Mouse (Mus musculus): ENCODE measurements around the gene Ccdc159. TPM values are rescaled to one million over a fixed set of nuclear protein-coding genes. Genes with fewer than 3 reads are reported as not detected.

Gene Ccdc159
- polyA plus RNA-seq, 1 experiment from 2014 or later: 5.9 TPM

DNA sequence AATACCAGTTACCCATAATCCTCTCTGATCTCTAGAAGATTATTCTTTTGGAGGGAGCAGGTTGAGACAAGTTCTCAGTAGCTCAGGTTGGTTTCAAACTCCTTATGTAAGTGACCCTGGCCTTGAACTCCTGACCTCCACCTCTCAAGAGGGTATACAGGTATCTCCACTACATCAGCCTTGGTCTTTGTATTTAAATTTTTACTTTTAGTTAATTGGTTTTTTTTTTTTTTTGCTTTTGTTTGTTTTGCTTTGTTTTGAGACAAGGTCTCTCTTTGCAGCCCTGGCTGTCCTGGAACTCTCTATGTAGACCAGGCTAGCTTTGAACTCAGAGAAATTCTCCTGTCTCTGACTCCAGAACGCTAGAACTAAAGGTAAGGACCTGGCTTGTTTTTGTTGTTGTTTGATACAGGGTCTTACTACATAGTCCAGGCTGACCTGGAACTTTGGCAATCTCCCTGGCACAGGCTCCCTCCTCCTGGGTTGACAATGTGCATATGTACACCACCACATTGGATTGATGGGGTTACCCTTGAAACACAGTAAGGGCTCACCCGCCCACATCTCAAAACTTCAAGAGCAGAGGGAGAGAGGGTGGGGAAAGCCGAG, 3.7 kb upstream of the Ccdc159 start:
- Histone ChIP-seq H3K4me2 (no peak overlapping the region), H3K27ac (peak overlapping the region; percentile 71; the same call in 1 of the 2 replicates), H3K36me3 (peaks cover 19% of the 10 kb centered on the region), H3K27me3 (no peaks in the 10 kb centered on the region), H3K9me3 (replicated peaks) (no peaks in the 10 kb centered on the region), H3K4me1 (peaks cover 29% of the 10 kb centered on the region), H3K9ac (no peak overlapping the region), H3K4me3 (replicated peaks) (no peak overlapping the region)
- 51% methylated on average over 3 of the region's 3 CpGs for WGBS
- ATAC-seq (replicated peaks; ENCODE audit: low FRiP score): no peak

- peaks cover 29% of the 10 kb centered on the region for H3K4me1 ChIP-seq
- H3K4me3 ChIP-seq (replicated peaks): no peak overlapping the region
- H3K9me3 ChIP-seq (replicated peaks): no peaks in the 10 kb centered on the region
- peaks cover 19% of the 10 kb centered on the region for H3K36me3 ChIP-seq
- ATAC-seq (replicated peaks; ENCODE audit: low FRiP score): peak; percentile 16; the same call in 1 of the 2 replicates
- no peaks in the 10 kb centered on the region for H3K27me3 ChIP-seq
- WGBS: 50% methylated on average over 6 of the region's 6 CpGs
- no peak overlapping the region for H3K4me2 ChIP-seq
- H3K9ac ChIP-seq: no peak overlapping the region
- peak overlapping the region; percentile 71 for H3K27ac ChIP-seq
Measured at GRCm38 (mm10) chr9:21924099-21924493, 3.2 kb upstream of the Ccdc159 start.

GRCm38 (mm10) chr9:21925034-21925433, 2.2 kb upstream of the Ccdc159 start:
- Histone ChIP-seq H3K9me3 (replicated peaks) (no peaks in the 10 kb centered on the region), H3K4me2 (no peak overlapping the region), H3K4me3 (replicated peaks) (no peak overlapping the region), H3K36me3 (peaks cover 19% of the 10 kb centered on the region), H3K27me3 (no peaks in the 10 kb centered on the region), H3K9ac (no peak overlapping the region), H3K4me1 (peaks cover 29% of the 10 kb centered on the region), H3K27ac (no peak overlapping the region)
- WGBS: 95% methylated on average over 3 of the region's 3 CpGs
- no peak for ATAC-seq (replicated peaks; ENCODE audit: low FRiP score)

- H3K4me3 ChIP-seq (replicated peaks): no peak overlapping the region
- ATAC-seq (replicated peaks; ENCODE audit: low FRiP score): no peak
- no peak overlapping the region for H3K9ac ChIP-seq
- no peaks in the 10 kb centered on the region for H3K9me3 ChIP-seq (replicated peaks)
- H3K4me1 ChIP-seq: peaks cover 29% of the 10 kb centered on the region
- H3K27ac ChIP-seq: no peak overlapping the region
- H3K4me2 ChIP-seq: no peak overlapping the region
- H3K27me3 ChIP-seq: no peaks in the 10 kb centered on the region
- 100% methylated on average over 1 of the region's 1 CpGs for WGBS
- peaks cover 19% of the 10 kb centered on the region for H3K36me3 ChIP-seq
Measured at GRCm38 (mm10) chr9:21925506-21925905, 1.8 kb upstream of the Ccdc159 start.

DNA sequence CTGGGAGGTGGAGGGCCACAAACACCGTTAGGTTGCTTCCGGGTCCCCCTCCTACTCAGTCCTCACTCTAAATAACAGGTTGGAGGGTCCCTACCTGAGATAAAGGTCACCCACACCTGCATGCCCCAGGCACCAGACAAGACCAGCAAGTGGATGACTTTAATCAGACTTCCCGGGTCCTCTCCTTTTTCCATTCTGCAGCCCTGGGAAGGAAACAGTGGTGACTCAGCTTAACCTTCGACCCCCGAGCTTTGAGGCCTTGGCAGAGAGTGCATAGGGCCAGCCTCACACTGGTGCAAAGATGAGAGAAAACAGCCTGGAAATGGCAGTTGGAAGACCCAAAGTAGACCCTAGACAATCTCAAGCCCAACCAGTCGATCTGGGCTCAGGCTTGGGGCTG, 1.1 kb upstream of the Ccdc159 start:
- H3K4me2 ChIP-seq: peak overlapping the region; percentile 73
- no peaks in the 10 kb centered on the region for H3K27me3 ChIP-seq
- H3K36me3 ChIP-seq: peaks cover 19% of the 10 kb centered on the region
- H3K9me3 ChIP-seq (replicated peaks): no peaks in the 10 kb centered on the region
- H3K4me3 ChIP-seq (replicated peaks): peak overlapping the region; percentile 62
- 0 out of 2 replicates have a peak overlapping the region, but pooled peaks have one; percentile 79 for H3K27ac ChIP-seq
- H3K4me1 ChIP-seq: peaks cover 29% of the 10 kb centered on the region
- no peak for ATAC-seq (replicated peaks; ENCODE audit: low FRiP score)
- no peak overlapping the region for H3K9ac ChIP-seq
- WGBS: 77% methylated on average over 6 of the region's 6 CpGs

GRCm38 (mm10) chr9:21926784-21927183, 487 bp upstream of the Ccdc159 start:
- peaks cover 19% of the 10 kb centered on the region for H3K36me3 ChIP-seq
- WGBS: under 1% methylated on average over 6 of the region's 6 CpGs
- H3K27ac ChIP-seq: peak overlapping the region; percentile 79
- H3K9me3 ChIP-seq (replicated peaks): no peaks in the 10 kb centered on the region
- H3K27me3 ChIP-seq: no peaks in the 10 kb centered on the region
- peak overlapping the region; percentile 62 for H3K4me3 ChIP-seq (replicated peaks)
- H3K9ac ChIP-seq: peak overlapping the region; percentile 65
- peaks cover 29% of the 10 kb centered on the region for H3K4me1 ChIP-seq
- H3K4me2 ChIP-seq: peak overlapping the region; percentile 73
- ATAC-seq (replicated peaks; ENCODE audit: low FRiP score): no peak

DNA sequence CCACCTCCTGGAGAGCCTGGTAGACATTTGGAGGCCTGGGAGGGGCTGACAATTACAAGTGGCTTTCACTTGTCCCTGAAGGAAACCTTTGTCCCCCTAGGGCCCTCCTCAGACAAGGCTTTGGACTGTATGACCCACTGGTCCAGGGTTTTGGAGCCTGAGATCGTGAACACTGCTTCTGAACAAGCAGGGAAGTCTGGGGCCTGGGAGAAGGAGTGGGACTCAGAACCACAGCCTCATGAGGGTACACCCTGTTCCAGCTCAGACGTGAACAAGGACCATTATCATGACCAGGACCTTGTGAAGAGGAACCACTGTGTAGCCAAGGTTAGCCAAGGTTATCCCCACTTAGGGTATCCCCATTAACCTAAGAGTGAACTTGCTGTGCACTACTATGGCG, 1.9 kb downstream of the Ccdc159 start:
- H3K4me2 ChIP-seq: no peak overlapping the region
- no peak overlapping the region for H3K9ac ChIP-seq
- 80% methylated on average over 3 of the region's 3 CpGs for WGBS
- no peaks in the 10 kb centered on the region for H3K9me3 ChIP-seq (replicated peaks)
- H3K4me3 ChIP-seq (replicated peaks): no peak overlapping the region
- H3K4me1 ChIP-seq: peaks cover 27% of the 10 kb centered on the region
- no peak overlapping the region for H3K27ac ChIP-seq
- ATAC-seq (replicated peaks; ENCODE audit: low FRiP score): no peak
- peaks cover 13% of the 10 kb centered on the region for H3K36me3 ChIP-seq
- no peaks in the 10 kb centered on the region for H3K27me3 ChIP-seq

- Histone ChIP-seq H3K27me3 (no peaks in the 10 kb centered on the region), H3K9ac (no peak overlapping the region), H3K36me3 (no peaks in the 10 kb centered on the region), H3K4me1 (peaks cover 17% of the 10 kb centered on the region), H3K9me3 (replicated peaks) (no peaks in the 10 kb centered on the region), H3K27ac (no peak overlapping the region), H3K4me3 (replicated peaks) (no peak overlapping the region), H3K4me2 (no peak overlapping the region)
- ATAC-seq (replicated peaks; ENCODE audit: low FRiP score): no peak
- WGBS: 71% methylated on average over 2 of the region's 2 CpGs
Measured at GRCm38 (mm10) chr9:21932006-21932405, 4.7 kb downstream of the Ccdc159 start.

GRCm38 (mm10) chr9:21932445-21933137, 5.3 kb downstream of the Ccdc159 start:
- no peak overlapping the region for H3K27ac ChIP-seq
- WGBS: 60% methylated on average over 12 of the region's 12 CpGs
- H3K27me3 ChIP-seq: no peaks in the 10 kb centered on the region
- H3K36me3 ChIP-seq: no peaks in the 10 kb centered on the region
- no peak overlapping the region for H3K4me3 ChIP-seq (replicated peaks)
- no peaks in the 10 kb centered on the region for H3K9me3 ChIP-seq (replicated peaks)
- ATAC-seq (replicated peaks; ENCODE audit: low FRiP score): no peak
- peaks cover 22% of the 10 kb centered on the region for H3K4me1 ChIP-seq
- H3K9ac ChIP-seq: no peak overlapping the region
- H3K4me2 ChIP-seq: 0 out of 2 replicates have a peak overlapping the region, but pooled peaks have one; percentile 27

GRCm38 (mm10) chr9:21934021-21934420, 6.8 kb downstream of the Ccdc159 start:
- Histone ChIP-seq H3K4me2 (no peak overlapping the region), H3K27ac (no peak overlapping the region), H3K9me3 (replicated peaks) (no peaks in the 10 kb centered on the region), H3K4me1 (peaks cover 22% of the 10 kb centered on the region), H3K4me3 (replicated peaks) (no peak overlapping the region), H3K27me3 (no peaks in the 10 kb centered on the region), H3K9ac (no peak overlapping the region), H3K36me3 (no peaks in the 10 kb centered on the region)
- WGBS: 89% methylated on average over 12 of the region's 12 CpGs
- no peak for ATAC-seq (replicated peaks; ENCODE audit: low FRiP score)

DNA sequence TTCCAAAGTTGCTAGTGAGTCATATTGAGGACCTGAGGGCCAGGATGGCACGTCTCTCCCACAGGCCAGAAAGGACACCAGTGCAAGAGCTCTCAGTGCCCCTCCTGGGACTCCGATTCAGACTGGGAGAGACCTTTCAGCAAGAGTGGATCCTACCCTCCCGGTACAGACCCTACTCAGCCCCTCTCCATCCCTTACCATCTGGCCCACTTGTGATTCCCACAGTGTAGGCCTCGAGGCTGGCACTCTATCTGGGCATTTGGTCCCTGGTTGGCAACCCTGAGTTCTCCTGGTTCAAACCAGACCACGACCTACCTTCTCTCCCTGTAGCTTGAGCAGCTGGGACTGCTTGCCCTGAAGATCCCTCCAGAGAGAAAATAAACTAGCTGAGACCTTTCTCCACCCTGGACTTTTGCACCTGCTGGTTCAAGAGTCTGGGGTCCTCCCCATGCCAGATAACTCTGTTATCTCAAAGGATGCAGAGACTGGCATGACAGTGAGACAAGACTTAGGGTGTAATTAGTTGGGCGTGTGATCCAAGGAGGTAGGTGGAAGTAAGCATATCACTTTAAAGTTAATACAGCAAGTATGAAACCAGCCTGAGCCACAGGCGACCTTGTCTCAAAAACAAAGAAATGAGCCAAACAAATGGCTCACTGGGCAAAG, 8.3 kb downstream of the Ccdc159 start:
- Histone ChIP-seq H3K9me3 (replicated peaks) (no peaks in the 10 kb centered on the region), H3K4me1 (peaks cover 22% of the 10 kb centered on the region), H3K27ac (no peak overlapping the region), H3K27me3 (no peaks in the 10 kb centered on the region), H3K4me3 (replicated peaks) (no peak overlapping the region), H3K9ac (no peak overlapping the region), H3K4me2 (no peak overlapping the region), H3K36me3 (no peaks in the 10 kb centered on the region)
- no peak for ATAC-seq (replicated peaks; ENCODE audit: low FRiP score)
- 86% methylated on average over 7 of the region's 7 CpGs for WGBS
